Mouse (Mus musculus) kidney, adult 2 months (tissue): Measurements from ENCODE around the gene Tnfaip2.

Experiments
- CTCF ChIP-seq: fragments of 200-500 bp; conservative IDR thresholded peaks from 2 replicates; pipeline ENCODE4 v1.5.1; 2011; ENCODE audit warnings: low read depth, mild to moderate bottlenecking, control low read depth, low read length, moderate library complexity, mixed read lengths; ENCODE audit not compliant: insufficient read depth, insufficient read length
- POLR2A ChIP-seq: fragments of 200-500 bp; IDR thresholded peaks from one replicate; pipeline ENCODE4 v1.6.1; 2011; ENCODE audit warnings: low read depth, low read length, control low read depth

- peak; percentile 93 for TF ChIP-seq POLR2A
- no peak for TF ChIP-seq CTCF
Measured at GRCm38 (mm10) chr12:111442309-111443010, at the start of gene Tnfaip2.
